Mouse (Mus musculus): ENCODE measurements around the gene Sh3d21. TPM values are rescaled to one million over a fixed set of nuclear protein-coding genes. Genes with fewer than 3 reads are reported as not detected.

Sh3d21 gene
- total RNA-seq (2014; fragmentation: Nextera tagmentation) (0.53 and 3.2 TPM in 2 replicates), total RNA-seq (2017) (0.27 and 0.58 TPM in 2 replicates), polyA plus RNA-seq (2012) (0.57 and 0.69 TPM in 2 replicates)

DNA sequence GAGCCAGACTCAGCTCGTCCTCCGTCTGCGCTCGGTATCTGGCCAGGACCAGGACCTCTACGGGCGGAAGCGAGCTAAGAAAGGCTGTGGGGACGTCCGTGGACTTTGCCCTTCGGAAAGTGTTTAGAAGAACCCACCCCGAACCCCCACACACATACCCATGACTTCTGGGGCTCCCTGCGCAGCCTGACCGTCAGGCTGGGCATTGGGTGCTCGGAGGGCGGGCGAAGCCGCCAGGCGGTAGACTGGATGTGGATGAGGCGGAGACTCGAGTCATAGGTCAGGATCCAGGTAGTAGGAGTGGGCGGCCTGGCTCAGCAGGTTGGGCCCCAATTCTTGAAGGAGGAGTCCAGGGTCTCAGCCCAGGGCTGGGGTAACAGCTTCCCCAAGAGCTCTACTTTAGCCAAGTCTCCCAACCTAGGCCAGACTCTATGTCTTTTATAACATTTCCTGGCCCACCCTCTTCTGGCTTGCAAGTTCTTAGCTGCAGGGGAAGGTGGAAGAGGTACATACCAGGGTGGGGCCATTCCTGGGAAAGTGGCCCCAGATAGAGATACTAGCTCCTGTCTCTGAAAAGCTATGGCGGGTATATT lies at the start of gene Sh3d21:
Gene Sh3d21, minus strand, starts transcription at position 425 of the 593 bp plus-strand sequence.
- Histone ChIP-seq H3K36me3 (replicated peaks) (peaks cover 40% of the 10 kb centered on the region), H3K4me3 (ENCODE audit: low read depth, low read length) (peak within 1 kb of the TSS; percentile 75), H3K27me3 (ENCODE audit: insufficient read depth, low read length) (no peaks in the 10 kb centered on the region), H3K4me1 (ENCODE audit: insufficient read depth, low read depth, low read length) (peaks cover 48% of the 10 kb centered on the region), H3K9me3 (replicated peaks) (no peaks in the 10 kb centered on the region)
- TF ChIP-seq POLR2AphosphoS5 (IDR thresholded peaks at IDR 0.05; ENCODE audit: insufficient replicate concordance, low read depth, low read length) (no peak), CTCF (IDR thresholded peaks at IDR 0.05; ENCODE audit: low read depth, low read length) (no peak), GATA1 (IDR thresholded peaks at IDR 0.05; ENCODE audit: borderline replicate concordance, low read length) (no peak), TAL1 (conservative IDR thresholded peaks at IDR 0.05; ENCODE audit: low read depth, low read length) (no peak), GATA2 (IDR thresholded peaks at IDR 0.05; ENCODE audit: borderline replicate concordance, low read depth, low read length) (no peak)
- DNase-seq (ENCODE audit: low spot score) (peak; percentile 68), ATAC-seq (ENCODE audit: extremely low read depth, insufficient number of reproducible peaks, low FRiP score, poor library complexity, severe bottlenecking) (peak; percentile 23; the same call in 1 of the 2 replicates)

DNA sequence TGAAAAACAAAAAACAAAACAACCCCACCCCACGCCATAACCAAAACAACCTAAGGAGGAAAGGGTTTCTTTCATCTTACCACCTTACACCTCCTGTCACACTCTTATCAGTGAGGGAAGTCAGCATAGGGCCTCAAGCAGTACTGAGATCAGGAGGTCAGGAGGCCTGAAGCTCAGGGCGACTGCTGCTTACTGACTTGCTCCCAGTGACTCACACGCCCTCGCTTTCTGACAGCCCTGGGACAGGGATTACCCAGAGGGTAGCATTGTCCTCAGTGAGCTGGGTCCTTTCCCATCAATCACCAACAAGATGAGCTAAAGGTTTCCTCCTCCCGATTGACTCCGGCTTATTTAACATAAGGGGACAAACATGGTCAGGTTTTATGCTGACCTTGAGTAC lies 43.8 kb upstream of the Sh3d21 start:
- Histone ChIP-seq H3K36me3 (replicated peaks) (no peaks in the 10 kb centered on the region), H3K4me3 (ENCODE audit: low read depth, low read length) (no peak overlapping the region), H3K4me1 (ENCODE audit: insufficient read depth, low read depth, low read length) (peaks cover 19% of the 10 kb centered on the region), H3K27me3 (ENCODE audit: insufficient read depth, low read length) (peaks cover 3% of the 10 kb centered on the region; the same call in 1 of the 2 replicates), H3K9me3 (replicated peaks) (no peaks in the 10 kb centered on the region)
- ATAC-seq (ENCODE audit: extremely low read depth, insufficient number of reproducible peaks, low FRiP score, poor library complexity, severe bottlenecking), result no peak
- no peak for TF ChIP-seq TAL1 (conservative IDR thresholded peaks at IDR 0.05; ENCODE audit: low read depth, low read length)
- no peak for TF ChIP-seq POLR2AphosphoS5 (IDR thresholded peaks at IDR 0.05; ENCODE audit: insufficient replicate concordance, low read depth, low read length)
- no peak for TF ChIP-seq GATA2 (IDR thresholded peaks at IDR 0.05; ENCODE audit: borderline replicate concordance, low read depth, low read length)
- no peak for TF ChIP-seq CTCF (IDR thresholded peaks at IDR 0.05; ENCODE audit: low read depth, low read length)
- no peak for TF ChIP-seq GATA1 (IDR thresholded peaks at IDR 0.05; ENCODE audit: borderline replicate concordance, low read length)
- no peak for DNase-seq (ENCODE audit: low spot score)

DNA sequence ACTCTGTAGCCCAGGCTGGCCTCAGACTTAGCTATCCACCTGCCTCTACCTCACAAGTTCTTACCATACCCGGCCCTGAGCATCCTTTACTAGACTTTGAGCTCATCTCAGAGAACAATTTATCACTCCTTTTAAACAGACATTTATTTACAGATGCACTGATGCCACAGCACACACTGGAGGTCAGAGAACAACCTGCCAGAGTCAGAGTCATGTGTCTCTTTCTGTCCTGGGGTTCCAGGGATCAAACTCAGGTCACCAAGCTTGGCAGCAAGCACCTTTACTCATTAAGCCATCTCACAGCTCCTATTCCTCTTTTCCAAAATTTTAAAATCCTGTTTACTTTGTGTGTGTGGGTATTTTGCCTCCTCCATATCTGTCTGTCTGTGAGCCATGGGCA lies 42.1 kb upstream of the Sh3d21 start:
- no peak for TF ChIP-seq GATA2 (IDR thresholded peaks at IDR 0.05; ENCODE audit: borderline replicate concordance, low read depth, low read length)
- TF ChIP-seq CTCF (IDR thresholded peaks at IDR 0.05; ENCODE audit: low read depth, low read length), result no peak
- no peak for TF ChIP-seq POLR2AphosphoS5 (IDR thresholded peaks at IDR 0.05; ENCODE audit: insufficient replicate concordance, low read depth, low read length)
- TF ChIP-seq TAL1 (conservative IDR thresholded peaks at IDR 0.05; ENCODE audit: low read depth, low read length), result no peak
- no peak for TF ChIP-seq GATA1 (IDR thresholded peaks at IDR 0.05; ENCODE audit: borderline replicate concordance, low read length)
- H3K27me3 ChIP-seq (ENCODE audit: insufficient read depth, low read length), result no peaks in the 10 kb centered on the region
- peaks cover 5% of the 10 kb centered on the region for H3K36me3 ChIP-seq (replicated peaks)
- DNase-seq (ENCODE audit: low spot score) (no peak), ATAC-seq (ENCODE audit: extremely low read depth, insufficient number of reproducible peaks, low FRiP score, poor library complexity, severe bottlenecking) (no peak)
- H3K9me3 ChIP-seq (replicated peaks), result no peaks in the 10 kb centered on the region
- H3K4me1 ChIP-seq (ENCODE audit: insufficient read depth, low read depth, low read length), result peaks cover 24% of the 10 kb centered on the region
- H3K4me3 ChIP-seq (ENCODE audit: low read depth, low read length), result no peak overlapping the region

DNA sequence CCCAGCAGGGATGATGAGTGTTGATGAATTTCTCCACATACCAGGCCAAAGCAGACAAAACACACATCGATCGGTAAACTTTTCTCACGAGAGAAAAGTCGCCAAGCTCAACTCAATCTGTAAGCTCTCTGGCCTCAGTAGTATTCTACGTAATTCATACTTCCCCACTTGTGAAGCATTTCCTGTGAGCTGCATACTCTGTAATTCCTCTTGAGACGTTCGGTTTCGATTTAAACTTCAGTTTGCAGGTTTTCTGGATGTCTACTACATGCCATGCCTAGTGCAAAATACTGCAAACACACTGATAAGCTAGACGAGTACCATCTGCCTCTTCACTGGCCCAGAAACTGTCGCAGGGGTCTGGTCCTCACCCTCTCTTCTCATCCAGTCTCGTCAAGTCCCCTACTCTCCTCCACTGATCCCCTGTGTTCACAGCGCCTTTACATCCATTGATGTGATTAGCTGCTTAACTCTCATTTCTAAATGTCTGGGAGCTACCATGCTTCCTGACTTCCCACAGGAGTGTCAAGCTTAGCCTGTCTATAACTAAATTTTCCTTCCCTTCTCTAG lies 41.5 kb upstream of the Sh3d21 start:
- peaks cover 11% of the 10 kb centered on the region for H3K36me3 ChIP-seq (replicated peaks)
- no peaks in the 10 kb centered on the region for H3K27me3 ChIP-seq (ENCODE audit: insufficient read depth, low read length)
- DNase-seq (ENCODE audit: low spot score) (no peak), ATAC-seq (ENCODE audit: extremely low read depth, insufficient number of reproducible peaks, low FRiP score, poor library complexity, severe bottlenecking) (no peak)
- no peaks in the 10 kb centered on the region for H3K9me3 ChIP-seq (replicated peaks)
- TF ChIP-seq POLR2AphosphoS5 (IDR thresholded peaks at IDR 0.05; ENCODE audit: insufficient replicate concordance, low read depth, low read length), result no peak
- TF ChIP-seq GATA1 (IDR thresholded peaks at IDR 0.05; ENCODE audit: borderline replicate concordance, low read length), result no peak
- TF ChIP-seq TAL1 (conservative IDR thresholded peaks at IDR 0.05; ENCODE audit: low read depth, low read length), result no peak
- no peak for TF ChIP-seq CTCF (IDR thresholded peaks at IDR 0.05; ENCODE audit: low read depth, low read length)
- TF ChIP-seq GATA2 (IDR thresholded peaks at IDR 0.05; ENCODE audit: borderline replicate concordance, low read depth, low read length), result no peak
- H3K4me1 ChIP-seq (ENCODE audit: insufficient read depth, low read depth, low read length), result peaks cover 31% of the 10 kb centered on the region
- H3K4me3 ChIP-seq (ENCODE audit: low read depth, low read length), result no peak overlapping the region

DNA sequence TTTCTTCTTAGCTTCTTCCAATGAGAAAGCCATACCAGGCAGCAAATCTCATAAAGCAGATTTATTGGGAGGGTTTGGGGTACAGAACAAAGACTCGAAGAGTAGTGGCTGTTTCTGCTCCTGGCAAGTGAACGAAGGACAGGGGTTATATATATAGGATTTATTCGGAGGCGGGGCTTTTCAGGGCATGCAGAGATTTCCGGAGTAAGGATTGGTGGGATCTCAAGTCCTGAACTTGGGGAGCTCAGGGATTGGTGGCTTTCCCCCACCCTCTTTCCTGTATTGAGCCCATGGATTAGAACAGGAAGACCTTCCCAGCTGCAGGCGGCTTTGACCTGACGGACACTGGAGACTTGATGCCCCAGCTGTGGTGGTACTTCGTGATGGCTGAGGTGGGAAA lies 40.7 kb upstream of the Sh3d21 start:
- TF ChIP-seq GATA1 (IDR thresholded peaks at IDR 0.05; ENCODE audit: borderline replicate concordance, low read length) (no peak), TAL1 (conservative IDR thresholded peaks at IDR 0.05; ENCODE audit: low read depth, low read length) (no peak), CTCF (IDR thresholded peaks at IDR 0.05; ENCODE audit: low read depth, low read length) (no peak), POLR2AphosphoS5 (IDR thresholded peaks at IDR 0.05; ENCODE audit: insufficient replicate concordance, low read depth, low read length) (no peak), GATA2 (IDR thresholded peaks at IDR 0.05; ENCODE audit: borderline replicate concordance, low read depth, low read length) (no peak)
- no peak for DNase-seq (ENCODE audit: low spot score)

DNA sequence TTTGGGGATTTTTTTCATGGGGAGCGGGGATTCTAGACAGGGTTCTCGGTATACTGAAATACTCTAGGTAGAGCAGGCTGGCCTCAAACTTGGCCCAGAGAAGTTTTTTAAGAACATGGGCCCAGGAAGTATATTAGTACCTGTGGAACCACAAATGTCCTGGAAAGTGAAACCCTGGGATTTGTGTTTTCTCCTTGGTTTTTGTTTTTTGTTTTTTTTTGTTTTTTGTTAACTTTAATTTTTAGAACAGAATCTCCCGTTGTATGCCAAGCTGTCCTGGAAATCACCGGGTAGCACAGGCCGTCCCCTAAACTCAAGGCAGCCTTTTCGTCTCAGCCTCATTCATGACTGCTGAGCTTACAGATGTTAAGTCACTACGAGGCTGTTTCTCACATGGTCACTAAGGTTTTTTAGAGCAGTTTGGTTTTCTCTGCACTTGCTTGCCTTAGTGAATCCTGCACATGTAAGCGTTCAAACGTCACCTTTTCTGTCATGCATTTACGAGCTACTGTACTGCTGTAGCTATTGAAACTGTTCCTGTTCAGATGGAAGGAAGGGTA lies 40.1 kb upstream of the Sh3d21 start:
- no peaks in the 10 kb centered on the region for H3K27me3 ChIP-seq (ENCODE audit: insufficient read depth, low read length)
- peak overlapping the region; percentile 77 for H3K4me3 ChIP-seq (ENCODE audit: low read depth, low read length)
- peaks cover 40% of the 10 kb centered on the region for H3K4me1 ChIP-seq (ENCODE audit: insufficient read depth, low read depth, low read length)
- peaks cover 18% of the 10 kb centered on the region for H3K36me3 ChIP-seq (replicated peaks)
- no peak for TF ChIP-seq CTCF (IDR thresholded peaks at IDR 0.05; ENCODE audit: low read depth, low read length)
- TF ChIP-seq POLR2AphosphoS5 (IDR thresholded peaks at IDR 0.05; ENCODE audit: insufficient replicate concordance, low read depth, low read length), result no peak
- TF ChIP-seq GATA1 (IDR thresholded peaks at IDR 0.05; ENCODE audit: borderline replicate concordance, low read length), result no peak
- no peak for TF ChIP-seq GATA2 (IDR thresholded peaks at IDR 0.05; ENCODE audit: borderline replicate concordance, low read depth, low read length)
- TF ChIP-seq TAL1 (conservative IDR thresholded peaks at IDR 0.05; ENCODE audit: low read depth, low read length), result no peak
- ATAC-seq (ENCODE audit: extremely low read depth, insufficient number of reproducible peaks, low FRiP score, poor library complexity, severe bottlenecking) (no peak), DNase-seq (ENCODE audit: low spot score) (no peak)
- H3K9me3 ChIP-seq (replicated peaks), result no peaks in the 10 kb centered on the region

More for the DNA sequence above, 40.7 kb upstream of the Sh3d21 start:
- Histone ChIP-seq H3K4me1 (ENCODE audit: insufficient read depth, low read depth, low read length) (peaks cover 35% of the 10 kb centered on the region), H3K4me3 (ENCODE audit: low read depth, low read length) (no peak overlapping the region; the same call in 1 of the 2 replicates), H3K9me3 (replicated peaks) (no peaks in the 10 kb centered on the region), H3K36me3 (replicated peaks) (peaks cover 14% of the 10 kb centered on the region), H3K27me3 (ENCODE audit: insufficient read depth, low read length) (no peaks in the 10 kb centered on the region)
- ATAC-seq (ENCODE audit: extremely low read depth, insufficient number of reproducible peaks, low FRiP score, poor library complexity, severe bottlenecking), result no peak
